Mouse (Mus musculus): ENCODE data around the gene Gpr183. TPM values are rescaled to one million over a fixed set of nuclear protein-coding genes. Genes with fewer than 3 reads are reported as not detected.

The Gpr183 gene
- 459 TPM for polyA plus RNA-seq (2017; shearing (Covaris generic))

DNA sequence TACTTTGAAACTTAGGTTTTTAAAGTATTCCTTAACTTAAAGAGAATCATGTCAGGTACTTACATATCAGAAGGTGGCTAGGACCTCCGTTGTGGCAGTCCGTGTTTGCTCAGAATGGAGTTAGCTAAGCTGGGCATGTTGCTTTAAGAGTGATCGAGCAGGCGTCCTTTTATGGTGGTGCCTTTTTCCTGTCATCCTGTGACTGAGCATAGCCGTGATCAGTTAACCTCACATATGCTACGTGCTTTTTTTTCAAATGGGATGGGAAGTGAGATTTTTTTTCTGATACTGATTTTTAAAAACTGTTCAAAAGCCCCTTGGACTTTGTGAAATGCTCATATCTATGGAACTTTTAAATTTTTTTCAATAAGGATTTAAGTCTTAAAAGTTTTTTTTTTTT lies at the start of gene Gpr183:
Gene Gpr183 (minus strand): TSS at position 206 of the 400 bp plus-strand sequence.

GRCm38 (mm10) chr14:121915621-121916020 lies 49.4 kb downstream of the Gpr183 start, which contains the start of gene Gpr18:
Gpr18 (minus strand) TSS chr14:121915781.

Other genes starting within 250 kb of the Gpr183 start
- 16.9 TPM for gene Dock9, start 167.4 kb downstream of the Gpr183 start, polyA plus RNA-seq (2017; shearing (Covaris generic))
- gene Ubac2, start 86.6 kb downstream of the Gpr183 start, polyA plus RNA-seq (2017; shearing (Covaris generic)), result 131 TPM
- gene Gpr18, start 49.4 kb downstream of the Gpr183 start, polyA plus RNA-seq (2017; shearing (Covaris generic)), result 164 TPM
- gene Timm8a2, start 69.5 kb upstream of the Gpr183 start, polyA plus RNA-seq (2017; shearing (Covaris generic)), result not detected
- 124 TPM for gene Tm9sf2, start 141.8 kb upstream of the Gpr183 start, polyA plus RNA-seq (2017; shearing (Covaris generic))
- gene Clybl, start 216.5 kb upstream of the Gpr183 start, polyA plus RNA-seq (2017; shearing (Covaris generic)), result 18.8 TPM

Measured in effector memory CD4-positive, alpha-beta T cell, adult 7 months (primary cell).